Mouse (Mus musculus): ENCODE results near the gene Trim46.

- TF ChIP-seq ZC3H11A (IDR thresholded peaks at IDR 0.05; ENCODE audit: borderline replicate concordance, low read depth, low read length) (no peak), ZNF384 (IDR thresholded peaks at IDR 0.05; ENCODE audit: low read depth, low read length) (no peak), MAFK (IDR thresholded peaks at IDR 0.05; ENCODE audit: insufficient read depth, low read depth, low read length) (no peak), HCFC1 (IDR thresholded peaks at IDR 0.05; ENCODE audit: borderline replicate concordance, insufficient read depth, low read length) (no peak), CHD2 (IDR thresholded peaks at IDR 0.05; ENCODE audit: low read depth, low read length) (no peak)
Observed at GRCm38 (mm10) chr3:89292303-89292702, 46.2 kb upstream of the Trim46 start.

Data from ES-E14 (cell line).